Mouse (Mus musculus): ENCODE data around the gene Atp5j.

- no peak for TF ChIP-seq POLR2A (IDR thresholded peaks at IDR 0.05; ENCODE audit: low read depth, low read length)
- no peak for TF ChIP-seq CTCF (IDR thresholded peaks at IDR 0.05; ENCODE audit: extremely low read depth, insufficient read depth, insufficient read length, insufficient replicate concordance)
These were observed 42.0 kb downstream of the Atp5j start for GRCm38 (mm10) chr16:84793401-84793800.

Measured in spleen, adult 2 months (tissue).